Mouse (Mus musculus): Measurements from ENCODE around the gene Gtf2ird2. TPM values are rescaled to one million over a fixed set of nuclear protein-coding genes. Genes with fewer than 3 reads are reported as not detected.

Gene Gtf2ird2
- polyA plus RNA-seq, 1 experiment = 7.1 TPM

DNA sequence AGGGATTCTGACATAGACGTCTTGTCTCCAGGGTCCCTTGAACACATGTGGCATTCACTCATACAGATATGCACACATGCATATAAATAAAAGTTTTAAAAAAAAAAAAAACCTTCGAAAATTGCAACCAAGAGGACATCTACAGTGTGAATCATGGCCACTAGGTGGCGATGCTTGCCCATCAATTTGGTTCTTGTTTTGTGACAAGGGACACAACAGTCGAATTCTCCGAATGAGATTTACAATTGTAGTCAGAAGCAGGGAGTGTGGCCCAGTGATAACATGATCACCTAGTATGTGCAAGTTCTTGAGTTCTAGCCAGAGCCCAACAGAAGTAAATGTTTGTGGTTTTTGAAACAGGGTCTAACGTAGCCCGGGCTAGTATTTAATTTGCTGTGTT, 3.9 kb upstream of the Gtf2ird2 start:
- TF ChIP-seq POLR2A (IDR thresholded peaks at IDR 0.05; ENCODE audit: low read depth, low read length) = no peak
- TF ChIP-seq CTCF (IDR thresholded peaks at IDR 0.05; ENCODE audit: borderline replicate concordance, insufficient read depth, low read length) = peak; percentile 24; the same call in 1 of the 2 replicates
- Histone ChIP-seq H3K4me3 (ENCODE audit: insufficient read depth, low read length) (no peak overlapping the region), H3K27ac (ENCODE audit: insufficient read depth, low read length) (no peak overlapping the region), H3K4me1 (ENCODE audit: control insufficient read depth, insufficient read depth, low read length) (peaks cover 2% of the 10 kb centered on the region; the same call in 1 of the 2 replicates)

- Histone ChIP-seq H3K4me1 (ENCODE audit: control insufficient read depth, insufficient read depth, low read length) (no peaks in the 10 kb centered on the region; the same call in 1 of the 2 replicates), H3K27ac (ENCODE audit: insufficient read depth, low read length) (no peak overlapping the region), H3K4me3 (ENCODE audit: insufficient read depth, low read length) (no peak overlapping the region)
- no peak for TF ChIP-seq POLR2A (IDR thresholded peaks at IDR 0.05; ENCODE audit: low read depth, low read length)
- no peak for TF ChIP-seq CTCF (IDR thresholded peaks at IDR 0.05; ENCODE audit: borderline replicate concordance, insufficient read depth, low read length)
Measured at GRCm38 (mm10) chr5:134182172-134182571, 1.6 kb upstream of the Gtf2ird2 start.

GRCm38 (mm10) chr5:134182735-134183134, 1.1 kb upstream of the Gtf2ird2 start:
- no peak overlapping the region for H3K27ac ChIP-seq (ENCODE audit: insufficient read depth, low read length)
- H3K4me1 ChIP-seq (ENCODE audit: control insufficient read depth, insufficient read depth, low read length) = no peaks in the 10 kb centered on the region; the same call in 1 of the 2 replicates
- TF ChIP-seq POLR2A (IDR thresholded peaks at IDR 0.05; ENCODE audit: low read depth, low read length) (no peak), CTCF (IDR thresholded peaks at IDR 0.05; ENCODE audit: borderline replicate concordance, insufficient read depth, low read length) (no peak)
- H3K4me3 ChIP-seq (ENCODE audit: insufficient read depth, low read length) = no peak overlapping the region

DNA sequence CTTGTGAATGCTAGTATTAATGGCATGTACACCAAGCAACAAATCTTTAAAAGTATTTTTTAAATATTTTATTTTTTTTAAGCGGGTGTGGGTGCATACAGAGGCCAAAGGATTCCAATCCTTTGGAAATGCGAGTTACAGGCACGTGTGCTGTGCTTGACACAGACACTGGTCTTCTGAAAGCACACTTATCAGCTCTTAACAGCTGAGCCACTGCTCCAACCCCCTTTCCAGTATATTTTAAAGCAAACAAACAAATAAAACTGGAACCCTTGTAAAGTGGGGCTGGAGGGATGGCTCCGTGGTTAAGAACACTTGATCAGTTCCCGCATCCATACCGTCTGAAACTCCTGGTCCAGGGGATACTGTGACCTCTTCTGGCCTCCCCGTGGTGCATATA, 657 bp upstream of the Gtf2ird2 start:
- H3K4me1 ChIP-seq (ENCODE audit: control insufficient read depth, insufficient read depth, low read length) = no peaks in the 10 kb centered on the region; the same call in 1 of the 2 replicates
- H3K27ac ChIP-seq (ENCODE audit: insufficient read depth, low read length) = no peak overlapping the region
- H3K4me3 ChIP-seq (ENCODE audit: insufficient read depth, low read length) = peak overlapping the region; percentile 51
- TF ChIP-seq POLR2A (IDR thresholded peaks at IDR 0.05; ENCODE audit: low read depth, low read length) (no peak; the same call in 1 of the 2 replicates), CTCF (IDR thresholded peaks at IDR 0.05; ENCODE audit: borderline replicate concordance, insufficient read depth, low read length) (no peak)

GRCm38 (mm10) chr5:134186059-134186458, 2.2 kb downstream of the Gtf2ird2 start:
- Histone ChIP-seq H3K4me3 (ENCODE audit: insufficient read depth, low read length) (no peak overlapping the region), H3K27ac (ENCODE audit: insufficient read depth, low read length) (no peak overlapping the region)

DNA sequence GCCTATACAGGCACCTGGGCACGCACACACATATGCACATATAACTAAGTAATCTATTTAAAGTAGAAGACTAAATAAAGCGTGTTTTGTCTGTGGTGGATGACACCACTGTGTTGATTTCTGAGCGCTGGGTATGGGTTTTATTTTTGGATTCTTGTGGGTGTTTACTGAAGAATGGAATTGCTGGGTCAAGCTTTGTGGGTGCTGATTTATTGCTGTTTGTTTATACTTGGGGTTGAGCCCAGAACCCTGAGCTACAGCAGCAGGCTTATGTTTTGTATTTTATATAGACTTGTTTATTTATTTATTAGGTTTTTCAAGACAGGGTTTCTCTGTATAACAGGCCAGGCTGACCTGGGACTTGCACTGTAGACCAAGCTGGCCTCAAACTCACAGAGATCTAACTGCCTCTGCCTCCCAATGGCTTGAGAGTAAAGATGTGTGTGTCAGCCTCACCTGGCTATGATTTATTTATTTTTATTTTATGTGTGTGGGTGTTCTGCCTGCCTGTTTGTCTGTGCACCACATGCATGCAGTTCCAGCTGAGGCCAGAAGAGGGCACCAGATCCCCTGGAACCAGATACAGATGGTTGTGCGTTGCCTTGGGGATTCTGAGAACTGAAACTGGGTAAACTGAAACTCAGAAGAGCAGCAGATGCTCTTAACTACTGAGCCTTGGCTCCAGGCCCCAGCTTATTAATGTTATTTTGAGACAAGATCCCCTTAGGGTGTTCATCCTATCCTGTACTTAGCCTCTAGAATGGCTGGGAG, 3.3 kb downstream of the Gtf2ird2 start:
- Histone ChIP-seq H3K4me1 (ENCODE audit: control insufficient read depth, insufficient read depth, low read length) (no peaks in the 10 kb centered on the region; the same call in 1 of the 2 replicates), H3K27ac (ENCODE audit: insufficient read depth, low read length) (no peak overlapping the region), H3K4me3 (ENCODE audit: insufficient read depth, low read length) (no peak overlapping the region)
- TF ChIP-seq POLR2A (IDR thresholded peaks at IDR 0.05; ENCODE audit: low read depth, low read length) (no peak), CTCF (IDR thresholded peaks at IDR 0.05; ENCODE audit: borderline replicate concordance, insufficient read depth, low read length) (peak; percentile 81)

More at GRCm38 (mm10) chr5:134186059-134186458, 2.2 kb downstream of the Gtf2ird2 start:
- H3K4me1 ChIP-seq (ENCODE audit: control insufficient read depth, insufficient read depth, low read length) = no peaks in the 10 kb centered on the region; the same call in 1 of the 2 replicates
- TF ChIP-seq CTCF (IDR thresholded peaks at IDR 0.05; ENCODE audit: borderline replicate concordance, insufficient read depth, low read length) (no peak), POLR2A (IDR thresholded peaks at IDR 0.05; ENCODE audit: low read depth, low read length) (no peak)

GRCm38 (mm10) chr5:134188571-134188970, 4.8 kb downstream of the Gtf2ird2 start:
- no peak overlapping the region for H3K4me3 ChIP-seq (ENCODE audit: insufficient read depth, low read length)
- no peaks in the 10 kb centered on the region for H3K4me1 ChIP-seq (ENCODE audit: control insufficient read depth, insufficient read depth, low read length)
- TF ChIP-seq CTCF (IDR thresholded peaks at IDR 0.05; ENCODE audit: borderline replicate concordance, insufficient read depth, low read length) = no peak
- TF ChIP-seq POLR2A (IDR thresholded peaks at IDR 0.05; ENCODE audit: low read depth, low read length) = no peak

GRCm38 (mm10) chr5:134193664-134194063, 9.8 kb downstream of the Gtf2ird2 start:
- no peak overlapping the region for H3K27ac ChIP-seq (ENCODE audit: insufficient read depth, low read length)
- TF ChIP-seq CTCF (IDR thresholded peaks at IDR 0.05; ENCODE audit: borderline replicate concordance, insufficient read depth, low read length) = no peak
- no peak for TF ChIP-seq POLR2A (IDR thresholded peaks at IDR 0.05; ENCODE audit: low read depth, low read length)
- no peak overlapping the region for H3K4me3 ChIP-seq (ENCODE audit: insufficient read depth, low read length)
- H3K4me1 ChIP-seq (ENCODE audit: control insufficient read depth, insufficient read depth, low read length) = no peaks in the 10 kb centered on the region

More at GRCm38 (mm10) chr5:134188571-134188970, 4.8 kb downstream of the Gtf2ird2 start:
- H3K27ac ChIP-seq (ENCODE audit: insufficient read depth, low read length) = no peak overlapping the region

DNA sequence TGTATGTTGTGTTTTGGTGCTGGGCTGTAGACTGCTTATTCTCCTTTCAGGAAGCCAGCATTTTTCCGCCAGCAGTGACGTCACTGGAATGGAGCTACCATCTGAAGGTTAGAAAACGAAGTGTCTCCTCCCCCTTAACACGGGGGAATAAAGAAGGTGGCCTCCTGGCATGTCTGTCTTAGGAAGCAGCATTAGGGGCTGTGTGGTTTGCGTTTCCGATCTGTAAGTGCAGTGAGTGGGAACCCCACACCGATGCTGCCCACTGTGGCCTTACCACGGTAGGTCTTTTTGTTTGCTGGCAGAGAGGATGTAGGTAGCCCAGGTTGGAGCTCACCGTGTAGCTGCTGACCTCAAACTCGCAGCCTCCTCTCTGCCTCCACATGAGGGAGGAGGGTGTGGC, 22.9 kb downstream of the Gtf2ird2 start:
- Histone ChIP-seq H3K27ac (ENCODE audit: insufficient read depth, low read length) (no peak overlapping the region), H3K4me3 (ENCODE audit: insufficient read depth, low read length) (no peak overlapping the region), H3K4me1 (ENCODE audit: control insufficient read depth, insufficient read depth, low read length) (no peaks in the 10 kb centered on the region)
- TF ChIP-seq CTCF (IDR thresholded peaks at IDR 0.05; ENCODE audit: borderline replicate concordance, insufficient read depth, low read length) (no peak), POLR2A (IDR thresholded peaks at IDR 0.05; ENCODE audit: low read depth, low read length) (no peak)

- Histone ChIP-seq H3K27ac (ENCODE audit: insufficient read depth, low read length) (no peak overlapping the region), H3K4me1 (ENCODE audit: control insufficient read depth, insufficient read depth, low read length) (no peaks in the 10 kb centered on the region), H3K4me3 (ENCODE audit: insufficient read depth, low read length) (no peak overlapping the region)
- TF ChIP-seq CTCF (IDR thresholded peaks at IDR 0.05; ENCODE audit: borderline replicate concordance, insufficient read depth, low read length) (no peak), POLR2A (IDR thresholded peaks at IDR 0.05; ENCODE audit: low read depth, low read length) (no peak)
Measured at GRCm38 (mm10) chr5:134209931-134210554, 26.2 kb downstream of the Gtf2ird2 start.

Data from embryonic fibroblast, embryonic 13.5 days (primary cell).